Mouse (Mus musculus) adrenal gland, postnatal 36 days (tissue): ENCODE data around the gene Tiam2. TPM values are rescaled to one million over a fixed set of nuclear protein-coding genes. Genes with fewer than 3 reads are reported as not detected.
A peak's percentile ranks its signal among the peaks of the same experiment; 100 is the strongest.
"Not testable (repeated sequence)": the region's sequence is repeated elsewhere in the genome, so short reads cannot be mapped to it uniquely, and the experiment has no call there.

Experiments used
- DNase-seq, 2 experiments: peaks; one replicate each; pipeline ENCODE4 v3.0.0; 2021; ENCODE audit warnings: mixed read lengths in 1 of 2
- total RNA-seq, 2 experiments: library from RNA; stranded (reverse); gene quantifications; 2 replicates each; pipeline ENCODE4 v1.2.3; 2021

Gene Tiam2
- total RNA-seq, 2 experiments from 2014 or later = 16.2 to 42.9 TPM

DNA sequence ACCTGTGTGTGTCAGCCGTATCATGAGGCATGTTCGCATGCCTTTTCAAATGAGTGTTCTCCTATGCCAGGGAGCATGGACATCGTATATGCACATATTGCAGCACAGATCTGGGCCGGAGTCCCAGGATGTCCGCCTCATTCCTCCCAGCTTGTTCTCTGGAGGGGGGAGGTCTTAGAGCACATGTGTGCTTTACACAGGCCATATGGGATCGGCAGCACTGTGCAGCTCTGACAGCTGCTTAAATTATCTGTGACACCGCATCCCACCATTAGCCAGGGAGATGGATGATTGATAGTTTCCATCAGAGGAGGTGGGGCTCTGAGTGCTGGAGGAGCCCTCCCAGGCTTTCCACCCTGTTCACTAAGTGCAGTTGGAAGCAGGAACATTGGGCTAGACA is 12.4 kb downstream of the Tiam2 start:
- no peak for DNase-seq

DNA sequence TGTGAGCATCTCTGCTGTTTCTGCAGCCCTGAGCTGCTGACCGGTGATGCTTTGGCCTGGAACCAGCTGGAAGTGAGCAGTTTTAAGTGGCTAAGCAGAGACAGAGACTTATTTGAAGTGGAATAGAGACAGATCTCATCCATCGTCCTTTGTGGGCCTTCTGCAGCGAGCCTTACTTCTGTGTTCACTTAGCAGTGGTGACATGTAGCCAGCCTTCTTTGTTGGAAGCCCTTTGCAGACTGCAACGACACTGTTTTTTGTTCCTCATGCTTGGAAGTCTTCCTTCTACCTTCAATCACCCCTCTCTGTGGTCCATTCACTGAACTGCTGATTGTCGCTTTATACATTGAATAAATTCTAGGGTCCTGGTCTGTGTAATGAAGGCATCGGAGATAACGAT is 18.5 kb downstream of the Tiam2 start:
- no peak for DNase-seq

DNA sequence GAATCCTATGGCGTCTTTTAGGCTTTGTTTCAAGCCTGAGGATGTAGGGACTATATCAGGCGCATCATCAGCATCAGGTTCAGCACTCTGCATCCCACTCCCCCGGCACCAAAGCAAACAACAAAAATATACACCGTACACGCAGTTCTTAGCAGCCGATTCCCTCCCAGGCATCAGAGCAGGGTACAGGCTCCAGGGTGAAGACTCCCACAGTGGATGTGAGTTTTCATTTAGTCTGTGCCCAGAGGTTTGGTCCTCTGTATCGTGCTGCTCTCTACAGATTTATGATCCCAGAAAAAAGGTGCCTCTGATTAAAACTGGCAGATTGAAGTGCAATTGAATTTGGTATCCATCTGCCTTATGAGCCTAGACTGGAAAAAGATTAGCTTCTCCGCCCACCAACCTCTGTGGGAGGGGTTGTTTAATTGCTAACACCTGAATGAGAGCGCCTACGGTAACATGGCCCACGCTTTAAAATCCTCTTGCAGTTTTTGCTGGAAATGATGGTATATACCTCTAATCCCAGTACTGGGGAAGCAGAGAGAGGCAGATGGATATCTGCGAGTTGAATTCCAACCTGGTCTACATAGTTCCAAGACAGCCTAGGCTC is 19.0 kb downstream of the Tiam2 start:
- no peak for DNase-seq

DNA sequence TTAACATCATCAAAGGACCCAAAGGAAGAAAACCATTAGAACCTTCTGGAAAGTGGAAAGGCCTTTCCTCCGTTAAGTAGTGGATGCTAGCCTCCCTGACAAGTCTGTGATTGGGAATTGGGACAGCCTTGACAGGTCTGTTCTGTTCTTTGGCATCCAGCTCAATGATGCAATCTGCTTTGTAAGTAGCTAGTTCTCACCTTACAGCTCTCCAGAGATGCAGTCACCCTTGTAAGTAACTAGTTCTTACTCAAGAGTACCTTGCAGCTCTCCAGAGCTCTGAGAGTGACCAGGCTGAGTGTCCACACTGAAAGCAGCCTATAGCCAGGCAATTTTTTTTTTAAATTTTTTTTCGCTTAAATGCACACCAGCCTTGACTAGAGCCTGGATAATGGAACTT is 21.4 kb downstream of the Tiam2 start:
- no peak for DNase-seq

DNA sequence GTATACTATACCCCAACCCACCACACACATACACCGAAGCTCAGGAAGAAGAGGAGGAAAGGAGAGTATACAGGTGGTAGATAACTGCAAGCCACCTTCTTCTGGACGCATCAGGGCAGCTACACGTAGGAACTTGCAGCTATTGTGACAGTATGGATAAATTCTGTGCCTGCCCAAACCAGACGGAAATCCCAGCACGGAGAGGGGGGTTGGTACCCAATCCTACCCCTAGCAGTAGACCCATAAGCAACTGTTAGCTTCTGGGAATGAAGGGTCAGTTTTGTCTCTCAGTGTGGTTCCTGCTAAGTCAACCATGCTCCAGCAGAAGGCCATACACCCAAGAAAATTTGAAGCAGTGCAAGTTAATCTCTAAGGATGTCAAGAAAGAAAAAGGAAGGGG is 23.0 kb downstream of the Tiam2 start:
- DNase-seq = no peak

DNA sequence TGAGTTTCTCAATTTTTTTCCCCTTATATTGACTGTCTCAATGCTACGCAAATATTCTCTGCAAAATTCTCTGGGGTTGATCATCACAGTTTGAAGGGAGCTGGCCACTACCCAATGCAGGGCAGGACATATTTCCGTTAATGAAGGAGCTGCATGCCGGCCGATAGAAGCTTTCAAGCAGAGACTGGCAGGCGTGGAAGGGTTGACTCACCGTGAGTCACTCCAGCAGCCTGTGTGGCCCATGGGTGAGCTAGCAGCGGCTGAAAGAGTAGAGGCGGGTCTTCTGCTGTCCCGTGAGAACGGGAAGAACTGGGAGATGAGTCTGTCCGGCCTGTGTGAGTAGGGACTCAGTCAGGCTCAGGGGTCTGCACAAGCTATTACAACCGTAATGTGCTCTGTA is 23.6 kb downstream of the Tiam2 start:
- peak; percentile 86 to 88 for DNase-seq

DNA sequence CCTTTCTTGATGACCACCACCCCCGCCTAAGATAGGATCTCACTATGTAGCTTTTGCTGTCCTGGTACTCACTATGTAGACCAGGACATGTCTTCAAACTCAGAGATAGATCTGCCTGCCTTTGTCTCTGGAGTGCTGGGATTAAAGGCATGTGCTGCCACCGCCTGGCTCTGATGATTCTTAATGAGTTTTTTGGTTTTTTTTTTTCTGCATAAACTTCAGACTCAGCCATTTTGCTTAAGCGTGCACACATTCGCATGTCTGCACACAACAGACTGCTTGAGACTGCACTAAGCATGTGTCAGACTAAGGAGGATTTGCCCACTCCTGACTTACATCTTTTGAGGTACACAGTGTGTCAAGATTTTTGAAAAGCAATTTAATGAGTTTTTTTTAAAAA is 24.0 kb downstream of the Tiam2 start:
- DNase-seq = no peak

DNA sequence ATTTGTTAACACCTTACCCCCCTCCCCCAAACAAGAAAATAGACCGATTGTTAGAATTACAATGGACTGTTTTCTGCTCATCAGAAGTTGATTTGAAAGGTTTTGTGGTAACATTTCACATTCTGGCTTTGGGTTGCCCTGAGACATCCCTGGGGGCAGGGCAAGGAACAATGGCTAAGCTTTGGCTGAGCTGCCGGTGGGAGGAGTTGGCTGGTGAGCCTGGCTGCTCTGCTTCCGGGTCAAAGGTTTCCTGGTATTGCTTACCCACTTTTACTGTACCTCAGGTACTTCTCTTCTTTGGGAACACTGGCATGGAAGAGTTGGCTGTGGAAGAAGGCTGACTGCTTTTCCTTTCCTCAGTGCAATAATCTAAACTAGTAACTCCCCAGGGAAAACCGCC is 25.3 kb downstream of the Tiam2 start:
- peak in 1 of 2 experiments; percentile 50 for DNase-seq

DNA sequence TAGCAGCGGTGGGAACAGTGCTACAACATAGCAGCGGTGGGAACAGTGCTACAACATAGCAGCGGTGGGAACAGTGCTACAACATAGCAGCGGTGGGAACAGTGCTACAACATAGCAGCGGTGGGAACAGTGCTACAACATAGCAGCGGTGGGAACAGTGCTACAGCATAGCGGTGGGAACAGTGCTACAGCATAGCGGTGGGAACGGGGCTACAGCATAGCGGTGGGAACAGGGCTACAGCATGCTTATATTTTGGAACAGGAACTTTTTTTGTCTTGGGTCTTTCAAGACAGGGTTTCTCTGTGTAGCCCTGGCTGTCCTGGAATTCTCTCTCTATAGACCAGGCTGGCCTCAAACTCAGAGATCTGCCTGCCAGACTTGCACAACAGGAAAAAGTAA is 26.8 kb downstream of the Tiam2 start:
- not testable (repeated sequence) for DNase-seq

DNA sequence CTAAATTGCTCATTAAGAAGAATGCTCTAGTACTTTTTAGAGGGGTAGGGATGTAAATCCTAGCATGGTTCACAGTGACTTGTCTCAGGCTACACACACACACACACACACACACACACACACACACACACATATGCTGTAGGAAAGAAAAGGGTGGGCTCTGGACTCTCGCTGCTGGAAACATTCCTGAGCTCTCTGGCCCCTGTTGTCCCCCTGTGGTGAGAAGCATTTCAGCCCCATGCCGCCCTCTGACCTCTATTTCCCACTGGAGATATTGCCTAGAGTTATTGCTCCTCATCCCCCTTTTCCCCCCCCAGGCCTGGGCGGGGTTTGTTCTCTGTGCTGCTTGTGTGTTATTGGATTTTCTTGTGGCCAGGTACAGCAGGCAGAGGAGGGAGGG is 28.5 kb downstream of the Tiam2 start:
- no peak for DNase-seq

DNA sequence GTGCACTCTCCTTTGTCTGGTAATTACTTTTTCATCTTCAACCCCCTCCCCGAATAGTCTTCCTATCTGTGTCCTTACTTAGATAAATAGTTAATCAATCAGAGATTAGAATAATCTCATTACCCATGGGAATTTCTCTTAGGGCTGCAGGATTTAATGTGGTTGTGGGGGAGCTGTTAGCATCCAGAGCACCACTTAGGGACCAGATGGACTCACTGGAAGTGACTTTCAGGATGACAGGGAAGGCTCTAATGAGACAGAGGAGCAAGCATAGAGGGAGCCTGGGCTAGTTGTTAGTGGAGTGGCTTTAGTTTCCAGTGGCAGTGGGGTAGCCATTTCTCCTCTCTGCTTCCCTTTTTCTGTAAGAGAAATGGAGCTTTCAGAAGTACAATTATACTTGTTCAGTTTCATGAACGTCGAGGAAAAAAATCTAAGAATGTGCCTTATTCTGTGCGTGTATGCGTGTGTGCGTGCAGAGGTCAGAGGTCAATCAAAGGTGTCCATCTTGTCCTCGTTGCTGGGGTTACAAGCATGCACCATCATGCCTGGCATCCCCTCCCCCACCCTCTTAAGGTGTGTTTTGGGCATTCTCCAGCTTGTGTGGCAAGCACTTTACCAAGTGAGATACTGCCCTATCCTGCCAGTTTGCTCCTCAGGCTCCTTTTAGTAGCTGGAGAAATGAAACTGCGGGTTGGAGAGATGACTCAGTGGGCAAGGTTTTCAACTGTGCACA is 30.4 kb downstream of the Tiam2 start:
- no peak for DNase-seq

DNA sequence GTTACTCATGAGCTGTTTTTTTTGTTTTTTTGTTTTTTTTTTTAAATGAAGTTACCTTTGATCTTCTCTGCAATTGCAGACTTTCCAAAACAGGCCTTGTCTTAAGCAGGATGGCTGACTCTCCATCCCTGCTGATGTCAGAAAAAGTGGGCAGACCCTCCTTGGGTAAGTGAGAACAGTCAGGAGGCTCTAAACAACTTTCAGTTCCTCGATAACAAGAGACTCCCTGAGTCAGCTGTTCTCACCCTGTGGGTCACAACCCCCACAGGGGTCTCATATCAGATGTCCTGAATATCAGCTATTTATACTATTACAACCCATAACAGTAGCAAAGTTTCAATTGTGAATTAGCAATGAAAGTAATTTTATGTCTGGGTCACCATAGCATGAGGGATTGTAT is 33.9 kb downstream of the Tiam2 start:
- DNase-seq = no peak

DNA sequence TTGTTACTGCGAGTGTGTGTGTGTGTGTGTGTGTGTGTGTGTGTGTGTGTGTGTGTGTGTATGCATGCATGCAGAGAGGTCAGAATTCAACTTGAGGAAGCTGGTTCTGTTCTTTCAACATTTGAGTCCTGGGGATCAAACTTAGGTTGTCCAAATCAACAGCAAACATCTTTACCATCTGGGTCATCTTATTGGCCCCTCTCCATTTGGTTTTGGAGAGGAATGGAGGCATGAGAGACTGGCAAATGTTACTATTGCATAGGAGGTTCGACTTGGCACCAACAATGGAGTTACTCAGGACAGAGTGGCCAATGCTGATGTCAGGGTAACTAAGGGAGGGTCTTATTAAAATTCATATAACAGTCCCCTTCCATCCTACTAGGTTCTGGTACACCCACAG is 35.4 kb downstream of the Tiam2 start:
- no peak for DNase-seq

DNA sequence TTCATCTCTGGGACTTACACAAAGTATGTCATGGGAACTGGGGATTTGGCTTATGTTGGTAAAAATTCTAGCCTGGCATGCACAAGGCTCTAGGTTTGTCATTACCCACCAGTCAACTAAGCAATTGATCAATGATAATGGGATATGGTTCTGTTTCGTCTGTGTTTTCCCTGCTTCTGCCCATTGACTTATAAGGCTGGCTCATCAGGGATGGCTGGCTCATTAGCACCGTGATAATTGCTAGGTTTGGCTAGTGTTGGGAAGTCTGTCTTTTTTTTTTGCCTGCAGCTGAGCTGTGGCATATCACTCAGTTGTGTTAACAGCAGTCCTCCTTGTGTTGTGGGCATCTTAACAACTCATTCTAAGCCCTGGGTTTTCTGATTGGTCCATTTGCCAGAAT is 36.8 kb downstream of the Tiam2 start:
- no peak for DNase-seq

DNA sequence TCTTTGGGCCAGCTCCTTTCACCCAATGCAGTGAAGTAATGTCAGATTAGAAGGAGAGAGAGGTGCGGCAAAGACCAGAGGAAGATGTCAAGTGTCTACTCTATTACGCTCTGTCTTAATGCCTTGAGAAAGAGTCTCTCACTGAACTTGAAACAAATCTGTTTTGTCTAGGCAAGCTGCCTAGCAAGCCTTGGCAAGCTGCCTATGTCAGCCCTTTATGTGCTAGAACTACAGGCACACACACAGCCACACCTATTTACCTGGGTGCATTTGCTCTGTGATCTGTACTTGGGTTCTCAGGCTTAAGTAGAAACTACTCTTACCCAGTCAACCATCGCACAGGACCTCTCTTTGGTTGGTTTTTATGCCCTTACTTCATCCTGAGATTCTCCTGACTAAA is 40.4 kb downstream of the Tiam2 start:
- DNase-seq = peak; percentile 7 to 13

DNA sequence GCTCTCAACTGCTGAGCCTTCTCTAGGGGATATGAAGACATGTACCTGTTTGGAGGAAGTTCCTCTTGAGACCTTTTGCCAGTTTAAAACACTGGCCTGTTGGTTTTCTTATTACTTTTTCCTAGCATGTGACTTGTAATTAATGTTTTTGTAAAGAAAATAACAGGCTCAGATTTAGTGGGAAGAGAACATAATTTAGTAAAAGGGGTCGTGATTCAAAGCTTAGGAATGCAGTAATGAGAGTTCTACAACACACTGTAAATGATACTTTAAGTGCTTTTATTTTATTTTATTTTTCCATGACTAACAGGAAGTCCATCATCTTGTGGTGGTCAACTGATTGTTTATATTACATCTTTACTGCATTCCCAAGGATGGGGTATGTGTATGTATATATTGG is 42.0 kb downstream of the Tiam2 start:
- no peak for DNase-seq

DNA sequence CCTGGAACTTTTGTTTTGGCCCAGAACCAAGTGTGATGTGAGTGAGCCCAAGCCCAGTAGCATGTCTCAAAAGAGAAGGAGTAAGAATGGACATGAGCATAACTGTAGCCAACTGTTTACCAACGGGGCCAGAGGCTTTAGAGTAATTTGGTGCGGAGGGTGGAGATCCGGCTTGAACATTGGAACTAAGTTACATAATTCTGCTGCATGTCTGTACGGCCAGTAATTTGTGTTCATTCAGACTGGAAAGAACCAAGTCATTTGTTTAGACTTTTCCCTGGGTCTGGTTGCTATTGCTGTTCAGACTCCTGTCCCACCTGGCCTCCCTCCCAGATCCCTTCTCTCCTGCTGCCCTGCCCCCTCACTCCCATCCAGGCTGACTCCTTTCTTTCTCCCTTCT is 43.3 kb downstream of the Tiam2 start:
- peak in 1 of 2 experiments; percentile 28 for DNase-seq

DNA sequence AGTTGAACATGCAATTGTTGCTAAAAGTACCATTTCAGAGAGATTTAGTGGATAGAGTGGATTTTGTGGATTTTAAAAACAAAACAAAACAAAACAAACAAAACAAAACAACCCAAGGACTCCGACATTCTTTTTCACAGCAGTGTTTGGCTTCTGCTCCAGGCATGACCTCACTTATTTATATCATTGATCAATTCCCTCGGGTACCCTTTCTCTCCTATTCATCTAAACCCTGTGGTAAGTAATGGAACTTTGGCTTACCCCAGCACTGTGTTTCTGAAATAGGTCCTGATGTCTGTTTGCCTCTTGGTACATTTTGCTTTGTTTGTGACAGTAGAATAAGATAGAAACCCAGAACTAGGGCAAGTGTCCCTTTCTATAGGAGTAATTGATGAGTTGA is 52.2 kb downstream of the Tiam2 start:
- DNase-seq = no peak

DNA sequence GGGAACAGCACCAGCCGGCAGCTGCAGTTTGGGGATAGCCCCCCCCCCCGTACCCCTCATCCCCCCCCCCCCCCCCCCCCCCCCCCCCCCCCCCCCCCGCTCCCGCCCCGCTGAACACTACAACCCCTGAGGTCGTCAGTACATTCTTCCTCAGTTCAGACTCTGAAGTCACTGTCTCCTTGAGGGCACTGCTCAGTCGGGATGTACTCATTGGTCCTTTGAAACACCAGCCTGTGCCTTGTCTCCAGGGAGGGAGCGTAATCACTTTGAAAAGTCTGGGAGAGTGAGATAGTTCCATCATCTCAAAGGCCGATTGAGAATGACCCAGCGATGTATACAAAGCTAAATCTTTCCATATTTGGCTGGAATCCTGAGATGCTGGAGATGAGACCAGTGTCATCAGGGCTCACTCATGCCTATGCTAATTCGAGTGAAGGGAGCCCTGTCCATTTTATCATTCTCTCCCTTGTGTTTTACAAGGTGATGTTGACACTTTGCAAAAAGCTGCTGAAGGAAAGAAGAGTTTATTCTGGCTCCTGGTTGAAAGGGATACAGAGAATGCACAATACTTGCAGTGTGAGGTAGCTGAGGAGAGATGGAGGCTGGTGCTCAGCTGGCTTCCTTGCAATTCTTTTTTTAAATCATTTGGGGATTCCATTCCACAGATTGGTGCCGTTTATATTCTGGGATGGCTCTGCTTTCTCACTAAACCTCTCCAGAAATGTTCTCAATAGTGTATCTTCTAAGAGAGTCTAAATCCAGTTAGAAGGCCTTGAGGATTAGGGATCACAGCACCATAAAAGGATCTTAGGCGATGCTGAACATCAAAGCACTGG is 53.6 kb downstream of the Tiam2 start:
- DNase-seq = no peak

DNA sequence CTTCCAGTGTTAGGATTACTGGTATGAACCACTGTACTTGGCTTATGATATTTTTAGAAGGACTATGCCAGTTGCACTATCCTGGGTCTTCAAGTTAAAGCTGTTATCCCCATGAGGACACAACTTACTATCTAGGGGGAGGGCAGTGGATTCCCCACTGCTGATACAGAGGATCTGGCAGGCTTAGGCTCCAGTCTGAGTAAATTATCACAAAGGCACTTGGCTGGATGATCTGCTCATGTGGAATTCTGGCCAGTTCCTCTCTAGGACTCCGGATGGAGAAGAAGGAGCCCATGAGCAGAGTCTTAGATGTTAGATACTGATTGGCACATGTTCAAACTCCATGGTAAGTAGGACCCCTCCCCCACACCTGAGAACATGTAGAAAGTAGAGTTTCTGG is 59.0 kb downstream of the Tiam2 start:
- no peak for DNase-seq

DNA sequence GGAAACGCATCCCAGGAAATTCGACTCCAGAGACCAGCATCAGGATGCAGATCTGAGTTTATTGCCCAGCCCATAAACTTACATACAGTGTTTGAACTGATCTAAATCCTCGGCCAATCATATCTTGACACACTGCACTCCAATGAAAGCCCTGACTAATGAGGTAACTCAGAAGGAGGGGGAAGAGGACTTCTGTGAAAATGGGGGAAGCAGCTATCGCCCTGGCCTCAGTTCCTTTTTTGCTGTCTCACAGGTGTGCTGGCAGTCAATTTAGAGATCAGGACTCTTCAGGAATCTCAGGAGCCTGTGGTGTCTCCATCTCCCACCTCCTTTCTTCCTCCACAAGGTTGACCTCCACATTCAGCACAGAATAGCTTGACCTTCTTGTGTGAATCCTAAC is 61.4 kb downstream of the Tiam2 start:
- DNase-seq = no peak

DNA sequence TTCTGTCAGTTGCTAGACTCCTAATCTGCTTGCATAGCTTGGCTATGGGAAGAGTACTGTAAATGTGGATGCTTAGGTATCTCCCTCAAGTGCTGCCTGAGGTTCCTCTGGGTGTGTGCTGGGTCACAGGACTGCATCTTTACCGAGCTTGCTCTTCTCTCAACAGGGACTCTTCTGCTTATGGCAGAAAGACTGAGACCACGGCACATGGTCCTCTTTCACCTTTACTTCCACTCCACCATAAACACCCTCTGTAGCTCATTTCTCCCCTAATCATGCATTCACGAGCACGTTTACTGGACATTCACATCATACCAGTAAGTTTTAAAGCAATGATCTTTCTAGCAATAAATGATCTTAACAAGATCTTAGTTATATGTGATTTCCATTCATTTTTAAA is 63.4 kb downstream of the Tiam2 start:
- no peak for DNase-seq

DNA sequence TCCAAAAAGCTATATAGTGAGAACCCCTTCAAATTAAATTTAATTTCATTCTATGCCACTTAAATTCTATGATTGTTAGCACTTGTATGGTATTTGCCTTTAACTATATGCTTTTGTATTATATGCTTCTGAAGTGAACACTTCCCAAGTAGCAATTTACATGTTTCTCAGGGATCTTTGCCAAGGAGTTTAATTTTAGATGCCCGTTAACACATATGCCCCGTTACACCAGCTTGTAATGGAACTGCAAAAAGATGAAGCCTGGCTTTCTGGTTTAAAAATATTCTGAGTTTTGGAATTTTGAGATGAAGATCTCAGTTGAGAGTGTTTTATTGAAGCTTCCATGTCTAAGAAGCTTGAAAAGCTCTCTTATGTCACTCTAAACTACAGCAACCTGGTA is 67.6 kb downstream of the Tiam2 start:
- DNase-seq = no peak
